Mouse (Mus musculus): ENCODE results near the gene Tuba1c. TPM values are rescaled to one million over a fixed set of nuclear protein-coding genes. Genes with fewer than 3 reads are reported as not detected.
"Not testable (repeated sequence)": the region's sequence is repeated elsewhere in the genome, so short reads cannot be mapped to it uniquely, and the experiment has no call there.

Gene Tuba1c
- polyA plus RNA-seq, 1 experiment: 294 TPM

DNA sequence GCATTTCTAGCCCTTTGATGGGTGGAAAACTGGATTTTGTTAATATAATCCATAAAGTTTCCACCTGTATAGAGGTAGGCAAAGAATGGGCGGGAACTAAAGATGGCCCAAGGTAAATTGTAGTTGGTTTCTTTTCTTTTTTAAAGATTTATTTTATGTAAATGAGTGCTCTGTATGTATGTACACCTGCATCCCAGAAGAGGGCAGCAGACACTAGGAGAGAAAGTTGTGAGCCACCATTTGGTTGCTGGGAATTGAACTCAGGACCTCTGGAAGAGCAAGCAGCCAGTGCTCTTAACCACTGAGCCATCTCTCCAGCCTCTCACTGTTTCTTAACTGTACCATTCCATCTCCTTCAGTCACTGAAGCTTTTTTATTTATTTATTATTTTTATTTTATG, 42.3 kb downstream of the Tuba1c start:
- no peaks in the 10 kb centered on the region for H3K27me3 ChIP-seq (ENCODE audit: control insufficient read depth, insufficient read depth, low read length)
- H3K4me1 ChIP-seq (replicated peaks; ENCODE audit: control insufficient read depth, insufficient read depth, low read length): peaks cover 13% of the 10 kb centered on the region
- TF ChIP-seq POLR2A (IDR thresholded peaks at IDR 0.05; ENCODE audit: control insufficient read depth, extremely low read depth, insufficient read depth, low read length, poor library complexity) (no peak), CTCF (IDR thresholded peaks at IDR 0.05; ENCODE audit: borderline replicate concordance, control insufficient read depth, extremely low read depth, insufficient read depth, low read length, poor library complexity) (no peak)
- H3K27ac ChIP-seq (ENCODE audit: control insufficient read depth, insufficient read depth, low read length): no peak overlapping the region
- H3K4me3 ChIP-seq (ENCODE audit: control insufficient read depth, insufficient read depth, low read length): no peak overlapping the region
- WGBS: 94% methylated on average over 1 of the region's 1 CpGs
- no peak for DNase-seq
- no peaks in the 10 kb centered on the region for H3K36me3 ChIP-seq (ENCODE audit: control insufficient read depth, insufficient read depth, low read length)

GRCm38 (mm10) chr15:99074019-99074599, 44.4 kb downstream of the Tuba1c start, which contains the start of gene Troap:
Troap (plus strand) TSS chr15:99074575.
- Histone ChIP-seq H3K4me1 (replicated peaks; ENCODE audit: control insufficient read depth, insufficient read depth, low read length) (peaks cover 13% of the 10 kb centered on the region), H3K4me3 (ENCODE audit: control insufficient read depth, insufficient read depth, low read length) (peak within 1 kb of the TSS; percentile 81), H3K36me3 (ENCODE audit: control insufficient read depth, insufficient read depth, low read length) (no peaks in the 10 kb centered on the region), H3K27me3 (ENCODE audit: control insufficient read depth, insufficient read depth, low read length) (no peaks in the 10 kb centered on the region), H3K27ac (ENCODE audit: control insufficient read depth, insufficient read depth, low read length) (no peak within 1 kb of the TSS; the same call in 1 of the 2 replicates)
- TF ChIP-seq CTCF (IDR thresholded peaks at IDR 0.05; ENCODE audit: borderline replicate concordance, control insufficient read depth, extremely low read depth, insufficient read depth, low read length, poor library complexity) (peak; percentile 12; the same call in 1 of the 2 replicates), POLR2A (IDR thresholded peaks at IDR 0.05; ENCODE audit: control insufficient read depth, extremely low read depth, insufficient read depth, low read length, poor library complexity) (no peak)
- WGBS: 19% methylated on average over 9 of the region's 9 CpGs
- DNase-seq: no peak

- H3K27ac ChIP-seq (ENCODE audit: control insufficient read depth, insufficient read depth, low read length): no peak overlapping the region; the same call in 1 of the 2 replicates
- H3K4me3 ChIP-seq (ENCODE audit: control insufficient read depth, insufficient read depth, low read length): peak overlapping the region; percentile 81
- H3K27me3 ChIP-seq (ENCODE audit: control insufficient read depth, insufficient read depth, low read length): no peaks in the 10 kb centered on the region
- no peaks in the 10 kb centered on the region for H3K36me3 ChIP-seq (ENCODE audit: control insufficient read depth, insufficient read depth, low read length)
- WGBS: under 1% methylated on average over 44 of the region's 44 CpGs
- 0 out of 2 replicates have a peak, but pooled peaks have one; percentile 35 for TF ChIP-seq POLR2A (IDR thresholded peaks at IDR 0.05; ENCODE audit: control insufficient read depth, extremely low read depth, insufficient read depth, low read length, poor library complexity)
- no peak; the same call in 1 of the 2 replicates for TF ChIP-seq CTCF (IDR thresholded peaks at IDR 0.05; ENCODE audit: borderline replicate concordance, control insufficient read depth, extremely low read depth, insufficient read depth, low read length, poor library complexity)
- peaks cover 13% of the 10 kb centered on the region for H3K4me1 ChIP-seq (replicated peaks; ENCODE audit: control insufficient read depth, insufficient read depth, low read length)
- peak; percentile 96 for DNase-seq
Measured at GRCm38 (mm10) chr15:99074600-99075333, 45.1 kb downstream of the Tuba1c start.

DNA sequence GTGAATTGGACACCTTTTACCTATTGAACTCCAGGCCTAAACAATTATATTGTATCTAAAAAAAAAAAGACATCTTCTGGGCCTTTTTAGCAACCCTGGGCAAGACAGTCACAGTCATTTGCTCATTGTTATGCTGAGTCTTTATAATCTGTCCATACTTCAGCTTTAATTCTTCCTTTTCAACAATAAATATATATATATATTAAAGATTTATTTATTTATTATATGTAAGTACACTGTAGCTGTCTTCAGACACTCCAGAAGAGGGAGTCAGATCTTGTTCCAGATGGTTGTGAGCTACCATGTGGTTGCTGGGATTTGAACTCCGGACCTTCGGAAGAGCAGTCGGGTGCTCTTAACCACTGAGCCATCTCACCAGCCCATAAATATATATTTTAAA, 46.3 kb downstream of the Tuba1c start:
- H3K27me3 ChIP-seq (ENCODE audit: control insufficient read depth, insufficient read depth, low read length); H3K27ac ChIP-seq (ENCODE audit: control insufficient read depth, insufficient read depth, low read length); DNase-seq; H3K36me3 ChIP-seq (ENCODE audit: control insufficient read depth, insufficient read depth, low read length); H3K4me3 ChIP-seq (ENCODE audit: control insufficient read depth, insufficient read depth, low read length): not testable (repeated sequence)
- peaks cover 13% of the 10 kb centered on the region for H3K4me1 ChIP-seq (replicated peaks; ENCODE audit: control insufficient read depth, insufficient read depth, low read length)
- 96% methylated on average over 3 of the region's 3 CpGs for WGBS

DNA sequence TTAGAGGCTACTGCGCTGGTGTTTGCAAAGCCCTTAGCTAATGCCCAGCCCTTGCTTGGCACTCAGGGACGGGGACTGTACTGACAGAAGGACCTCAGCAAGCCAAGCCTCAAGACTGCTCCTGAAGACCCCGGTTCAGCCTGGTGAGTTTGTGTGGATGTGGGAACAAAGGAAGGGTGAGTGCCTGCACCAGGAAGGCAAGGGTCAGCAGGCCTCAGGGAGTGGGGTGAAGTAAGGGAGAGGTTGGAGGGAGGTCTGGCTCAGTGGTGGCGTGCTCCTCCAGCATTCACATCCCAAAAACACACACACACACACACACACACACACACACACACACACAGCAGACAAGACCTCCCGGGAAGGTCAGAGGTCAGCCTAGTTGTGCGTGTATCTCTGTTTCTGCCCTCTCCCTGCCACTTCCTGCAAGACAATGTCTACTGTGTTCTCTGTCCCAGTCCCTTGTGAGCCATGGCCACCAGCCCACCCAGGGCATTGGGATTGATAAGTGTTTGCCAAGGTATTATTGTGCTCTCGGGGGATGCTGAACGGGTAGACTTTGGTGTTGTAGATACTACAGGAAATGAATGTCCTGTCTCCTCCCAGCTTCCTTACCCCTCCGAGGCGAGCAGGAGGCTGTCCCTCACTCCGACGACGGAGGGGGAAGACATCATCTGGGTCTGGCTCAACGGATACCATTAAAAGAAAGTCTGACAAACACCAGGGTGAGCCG, 48.7 kb downstream of the Tuba1c start:
- WGBS: 95% methylated on average over 15 of the region's 15 CpGs
- Histone ChIP-seq H3K4me3 (ENCODE audit: control insufficient read depth, insufficient read depth, low read length) (no peak overlapping the region), H3K27me3 (ENCODE audit: control insufficient read depth, insufficient read depth, low read length) (no peaks in the 10 kb centered on the region), H3K27ac (ENCODE audit: control insufficient read depth, insufficient read depth, low read length) (no peak overlapping the region), H3K4me1 (replicated peaks; ENCODE audit: control insufficient read depth, insufficient read depth, low read length) (peaks cover 13% of the 10 kb centered on the region), H3K36me3 (ENCODE audit: control insufficient read depth, insufficient read depth, low read length) (peaks cover 9% of the 10 kb centered on the region; the same call in 1 of the 2 replicates)
- no peak for DNase-seq
- TF ChIP-seq POLR2A (IDR thresholded peaks at IDR 0.05; ENCODE audit: control insufficient read depth, extremely low read depth, insufficient read depth, low read length, poor library complexity) (no peak), CTCF (IDR thresholded peaks at IDR 0.05; ENCODE audit: borderline replicate concordance, control insufficient read depth, extremely low read depth, insufficient read depth, low read length, poor library complexity) (no peak)

DNA sequence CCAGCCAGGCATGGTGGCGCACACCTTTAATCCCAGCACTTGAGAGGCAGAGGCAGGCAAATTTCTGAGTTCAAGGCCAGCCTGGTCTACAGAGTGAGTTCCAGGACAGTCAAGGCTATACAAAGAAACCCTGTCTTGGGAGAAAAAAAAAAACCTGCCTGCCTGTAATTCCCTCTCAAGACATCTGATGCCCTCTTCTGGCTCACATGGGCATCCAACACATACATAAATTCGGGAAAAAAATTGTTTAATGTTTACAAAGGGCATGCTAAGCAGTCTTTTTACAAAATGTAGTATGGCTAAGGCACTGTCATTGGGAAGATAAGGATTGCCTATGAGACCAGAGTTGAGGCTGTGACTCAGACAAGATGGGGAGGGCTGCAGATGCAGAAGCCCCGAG, 50.1 kb downstream of the Tuba1c start:
- no peak for DNase-seq
- peaks cover 9% of the 10 kb centered on the region for H3K4me1 ChIP-seq (replicated peaks; ENCODE audit: control insufficient read depth, insufficient read depth, low read length)
- no peak for TF ChIP-seq POLR2A (IDR thresholded peaks at IDR 0.05; ENCODE audit: control insufficient read depth, extremely low read depth, insufficient read depth, low read length, poor library complexity)
- TF ChIP-seq CTCF (IDR thresholded peaks at IDR 0.05; ENCODE audit: borderline replicate concordance, control insufficient read depth, extremely low read depth, insufficient read depth, low read length, poor library complexity): no peak
- H3K27me3 ChIP-seq (ENCODE audit: control insufficient read depth, insufficient read depth, low read length): no peaks in the 10 kb centered on the region
- H3K36me3 ChIP-seq (ENCODE audit: control insufficient read depth, insufficient read depth, low read length): peaks cover 9% of the 10 kb centered on the region; the same call in 1 of the 2 replicates
- no peak overlapping the region for H3K4me3 ChIP-seq (ENCODE audit: control insufficient read depth, insufficient read depth, low read length)
- no peak overlapping the region for H3K27ac ChIP-seq (ENCODE audit: control insufficient read depth, insufficient read depth, low read length)
- 80% methylated on average over 3 of the region's 3 CpGs for WGBS

Measured in thymus, adult 2 months (tissue).